Mouse (Mus musculus) MEL (cell line): ENCODE data around the gene Zc2hc1b.

Source experiments
- CTCF ChIP-seq, 3 experiments: IDR thresholded peaks in 2 of 3; conservative IDR thresholded peaks in 1 of 3; 2 replicates each; pipeline ENCODE4 v1.5.1; 2011 to 2012; ENCODE audit warnings: low read length in 3 of 3, low read depth in 2 of 3, mild to moderate bottlenecking in 2 of 3, improper control_type of control experiment in 1 of 3, inconsistent platforms in 1 of 3, mixed read lengths in 1 of 3, moderate library complexity in 1 of 3; ENCODE audit not compliant: control insufficient read depth in 1 of 3, insufficient read depth in 1 of 3, poor library complexity in 1 of 3, severe bottlenecking in 1 of 3
- EP300 ChIP-seq, 2 experiments: IDR thresholded peaks; 2 replicates each; pipeline ENCODE4 v1.6.1; 2011; ENCODE audit warnings: improper control_type of control experiment in 2 of 2, low read length in 2 of 2, low read depth in 1 of 2, mild to moderate bottlenecking in 1 of 2
- MAFK ChIP-seq: IDR thresholded peaks from 2 replicates; pipeline ENCODE4 v1.6.1; 2011; ENCODE audit warnings: low read depth, mild to moderate bottlenecking, low read length, improper control_type of control experiment, borderline replicate concordance
- POLR2A ChIP-seq, 2 experiments: IDR thresholded peaks; 2 replicates each; pipeline ENCODE4 v1.6.1; 2011 to 2012; ENCODE audit warnings: low read length in 2 of 2, mild to moderate bottlenecking in 2 of 2, control low read depth in 1 of 2, improper control_type of control experiment in 1 of 2, low read depth in 1 of 2, moderate library complexity in 1 of 2; ENCODE audit not compliant: control insufficient read depth in 1 of 2, insufficient read depth in 1 of 2, poor library complexity in 1 of 2
- USF1 ChIP-seq: IDR thresholded peaks from 2 replicates; pipeline ENCODE4 v1.6.1; 2014; ENCODE audit warnings: low read depth, mild to moderate bottlenecking, inconsistent platforms, low read length, improper control_type of control experiment, moderate library complexity

- TF ChIP-seq CTCF (IDR thresholded peaks at IDR 0.05 in 2 of 3, conservative IDR thresholded peaks at IDR 0.05 in 1 of 3; ENCODE audit: control insufficient read depth in 1 of 3, insufficient read depth in 1 of 3, low read depth in 2 of 3, low read length in 3 of 3, poor library complexity in 1 of 3, severe bottlenecking in 1 of 3) = no peak
- TF ChIP-seq EP300 (IDR thresholded peaks at IDR 0.05; ENCODE audit: low read depth in 1 of 2, low read length in 2 of 2) = no peak
- TF ChIP-seq POLR2A (IDR thresholded peaks at IDR 0.05; ENCODE audit: control insufficient read depth in 1 of 2, insufficient read depth in 1 of 2, low read depth in 1 of 2, low read length in 2 of 2, poor library complexity in 1 of 2) = no peak
- no peak for TF ChIP-seq USF1
- no peak for TF ChIP-seq MAFK
These were observed 22.4 kb downstream of the Zc2hc1b start for GRCm38 (mm10) chr10:13155377-13155776.
